Mouse (Mus musculus) hindbrain, embryonic 11.5 days (tissue): ENCODE measurements around the gene Synj1. TPM values are rescaled to one million over a fixed set of nuclear protein-coding genes. Genes with fewer than 3 reads are reported as not detected.

Experiments
- ATAC-seq: fragments of 200-750 bp; cut with Nextera tagmentation; 2 replicates; pipeline ENCODE4 v1.8.0; 2017; ENCODE audit warnings: mild to moderate bottlenecking, moderate TSS enrichment, moderate library complexity; ENCODE audit not compliant: low FRiP score
- DNase-seq: peaks from one replicate; pipeline ENCODE4 v3.0.0-alpha.2; 2015; ENCODE audit warnings: low spot score
- H3K27ac ChIP-seq: fragments of 300-500 bp; sonication (generic); 2 replicates; pipeline ENCODE4 v1.5.1; 2014; ENCODE audit warnings: mild to moderate bottlenecking, low read depth, low read length
- H3K27me3 ChIP-seq: fragments of 300-500 bp; sonication (generic); 2 replicates; pipeline ENCODE4 v1.6.1; 2014; ENCODE audit warnings: mild to moderate bottlenecking, low read length, moderate library complexity, mixed read lengths; ENCODE audit not compliant: control insufficient read depth, insufficient read depth
- H3K36me3 ChIP-seq: fragments of 300-500 bp; sonication (generic); 2 replicates; pipeline ENCODE4 v1.6.1; 2014; ENCODE audit warnings: mild to moderate bottlenecking, low read length, moderate library complexity, mixed read lengths; ENCODE audit not compliant: control insufficient read depth, insufficient read depth
- H3K4me1 ChIP-seq: fragments of 300-500 bp; sonication (generic); replicated peaks from 2 replicates; pipeline ENCODE4 v1.6.1; 2014; ENCODE audit warnings: low read length, mixed read lengths; ENCODE audit not compliant: control insufficient read depth, insufficient read depth
- H3K4me2 ChIP-seq: fragments of 300-500 bp; sonication (generic); replicated peaks from 2 replicates; pipeline ENCODE4 v1.6.1; 2014; ENCODE audit warnings: mild to moderate bottlenecking, low read depth, low read length
- H3K4me3 ChIP-seq: fragments of 300-500 bp; sonication (generic); 2 replicates; pipeline ENCODE4 v1.5.1; 2014; ENCODE audit warnings: low read depth, low read length
- H3K9ac ChIP-seq: fragments of 300-500 bp; sonication (generic); 2 replicates; pipeline ENCODE4 v1.6.1; 2014; ENCODE audit warnings: low read depth, low read length
- H3K9me3 ChIP-seq: fragments of 300-500 bp; sonication (generic); 2 replicates; pipeline ENCODE4 v1.6.1; 2016; ENCODE audit warnings: low read length; ENCODE audit not compliant: control insufficient read depth
- WGBS: fragments of 180-500 bp; shearing (Covaris S2); extraction: QIAGEN DNeasy Blood & Tissue Kit; methylation state at CpG from one replicate; pipeline ENCODE4 v1.1.7; 2014; 5-methylcytosine and 5-hydroxymethylcytosine counted together
- polyA plus RNA-seq: library from polyadenylated mRNA; unstranded; fragments of >200 nt; fragmentation: Nextera tagmentation; extraction: Ambion mirVana; gene quantifications from 2 replicates; pipeline ENCODE4 v1.2.1, GENCODE M21; 2014

The Synj1 gene
- 25.3 and 30.5 TPM in 2 replicates for polyA plus RNA-seq

GRCm38 (mm10) chr16:91011021-91011683 lies at the start of gene Synj1:
TSS of gene Synj1 (minus strand) at chr16:91011308.
- Histone ChIP-seq H3K27ac (peak within 1 kb of the TSS; percentile 86), H3K4me3 (peak within 1 kb of the TSS; percentile 91), H3K27me3 (no peaks in the 10 kb centered on the region), H3K36me3 (0 out of 2 replicates have a peak, but pooled peaks cover 7% of the 10 kb centered on the region), H3K4me1 (no peaks in the 10 kb centered on the region), H3K9me3 (no peaks in the 10 kb centered on the region), H3K9ac (peak within 1 kb of the TSS; percentile 81), H3K4me2 (peak within 1 kb of the TSS; percentile 69)
- DNase-seq (peak; percentile 93), ATAC-seq (peak; percentile 95)
- WGBS, result under 1% methylated on average over 52 of the region's 66 CpGs

DNA sequence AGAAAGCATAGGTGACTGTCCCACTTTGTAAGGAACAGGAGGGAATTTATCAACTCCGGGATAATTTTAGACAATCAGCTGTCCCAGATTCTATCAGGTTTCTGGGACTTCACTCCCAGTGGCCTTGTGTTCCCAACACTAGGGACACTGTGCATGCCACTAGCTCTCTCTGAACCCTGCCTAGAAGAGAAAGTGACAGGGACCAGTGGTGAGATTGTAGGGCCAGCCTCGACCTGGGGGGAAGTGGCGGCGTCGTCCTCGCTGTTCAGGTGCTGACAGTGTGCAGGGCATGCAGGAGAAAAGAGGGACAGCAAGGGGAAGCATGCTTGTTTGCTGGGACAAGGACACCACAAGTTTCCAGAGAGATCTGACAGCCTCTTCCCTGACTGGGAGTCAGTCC lies 46.6 kb upstream of the Synj1 start:
- Histone ChIP-seq H3K4me3 (no peak overlapping the region), H3K9me3 (no peaks in the 10 kb centered on the region), H3K4me2 (no peak overlapping the region), H3K36me3 (no peaks in the 10 kb centered on the region), H3K9ac (no peak overlapping the region), H3K27ac (no peak overlapping the region), H3K27me3 (no peaks in the 10 kb centered on the region), H3K4me1 (no peaks in the 10 kb centered on the region)
- ATAC-seq (no peak), DNase-seq (no peak)
- WGBS, result 79% methylated on average over 6 of the region's 6 CpGs

DNA sequence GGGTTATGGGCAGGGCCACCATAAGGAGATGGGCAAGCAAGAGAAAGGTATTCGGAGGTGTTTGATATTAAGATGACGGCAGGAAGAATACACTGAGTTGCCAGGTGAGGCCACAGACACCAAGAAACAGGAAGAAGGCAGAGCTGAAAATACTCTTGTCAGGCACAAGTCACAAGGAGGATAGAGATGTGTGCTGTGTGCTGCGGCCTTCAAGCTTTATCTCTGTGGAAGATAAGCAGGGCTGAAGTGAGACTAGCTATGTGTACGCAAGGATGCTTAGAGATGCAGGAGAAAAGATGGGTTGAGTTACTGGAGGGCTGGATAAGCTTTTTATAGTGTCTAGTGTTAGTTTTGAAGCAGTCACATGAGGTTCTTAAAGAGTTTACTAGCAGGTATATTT lies 46.2 kb upstream of the Synj1 start:
- no peak overlapping the region for H3K4me2 ChIP-seq
- H3K4me1 ChIP-seq, result no peaks in the 10 kb centered on the region
- no peak overlapping the region for H3K9ac ChIP-seq
- H3K4me3 ChIP-seq, result no peak overlapping the region
- no peak for ATAC-seq
- no peak for DNase-seq
- no peaks in the 10 kb centered on the region for H3K27me3 ChIP-seq
- no peaks in the 10 kb centered on the region for H3K9me3 ChIP-seq
- H3K27ac ChIP-seq, result no peak overlapping the region
- no peaks in the 10 kb centered on the region for H3K36me3 ChIP-seq
- WGBS, result 92% methylated on average over 4 of the region's 4 CpGs

DNA sequence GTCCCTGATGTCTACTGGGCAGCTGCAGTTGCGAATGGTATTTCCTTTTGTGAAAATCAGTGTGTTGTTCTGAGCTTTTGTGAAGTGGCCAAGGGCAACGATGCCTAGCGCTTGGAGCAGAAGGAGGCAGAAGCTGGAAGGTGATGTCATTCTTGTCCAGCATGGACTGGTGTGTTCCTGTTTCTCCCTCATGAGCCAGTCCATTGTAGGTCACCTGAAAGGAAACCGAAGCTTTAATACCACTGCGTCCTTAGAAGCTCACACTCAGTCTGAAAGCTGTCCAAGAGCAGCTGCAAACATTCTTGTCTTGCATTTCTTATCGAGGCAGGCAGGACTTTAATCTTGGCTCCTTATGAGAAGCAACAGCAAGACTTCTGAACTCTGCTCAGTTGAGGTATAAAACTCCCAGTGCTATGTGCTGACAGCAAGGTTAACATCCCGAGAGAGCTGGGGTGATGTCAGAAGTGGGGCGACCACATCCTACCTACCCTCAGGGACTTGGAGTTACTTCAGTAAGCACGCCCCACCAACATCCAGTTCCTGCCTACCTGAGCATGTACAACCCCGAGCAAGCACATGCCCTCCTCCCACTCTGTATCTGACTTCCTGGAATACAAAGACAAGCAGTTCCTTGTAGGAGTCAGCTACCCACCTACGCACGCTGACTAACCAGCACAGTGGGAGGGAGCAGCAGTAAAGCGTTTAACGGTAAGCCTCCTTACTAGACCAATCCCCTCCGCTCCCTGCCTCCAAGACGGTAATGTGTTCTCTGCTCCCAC lies 45.1 kb upstream of the Synj1 start:
- H3K4me3 ChIP-seq, result no peak overlapping the region
- DNase-seq, result no peak
- H3K4me1 ChIP-seq, result no peaks in the 10 kb centered on the region
- no peaks in the 10 kb centered on the region for H3K9me3 ChIP-seq
- H3K27me3 ChIP-seq, result no peaks in the 10 kb centered on the region
- H3K36me3 ChIP-seq, result no peaks in the 10 kb centered on the region
- H3K9ac ChIP-seq, result no peak overlapping the region
- WGBS, result 69% methylated on average over 16 of the region's 16 CpGs
- no peak overlapping the region for H3K27ac ChIP-seq
- no peak overlapping the region for H3K4me2 ChIP-seq
- no peak for ATAC-seq

GRCm38 (mm10) chr16:91055150-91055549 lies 44.0 kb upstream of the Synj1 start:
- Histone ChIP-seq H3K27me3 (no peaks in the 10 kb centered on the region), H3K9me3 (no peaks in the 10 kb centered on the region), H3K4me3 (no peak overlapping the region), H3K9ac (no peak overlapping the region), H3K36me3 (no peaks in the 10 kb centered on the region), H3K27ac (no peak overlapping the region), H3K4me1 (no peaks in the 10 kb centered on the region), H3K4me2 (no peak overlapping the region)
- ATAC-seq (no peak), DNase-seq (no peak)
- 87% methylated on average over 5 of the region's 5 CpGs for WGBS

DNA sequence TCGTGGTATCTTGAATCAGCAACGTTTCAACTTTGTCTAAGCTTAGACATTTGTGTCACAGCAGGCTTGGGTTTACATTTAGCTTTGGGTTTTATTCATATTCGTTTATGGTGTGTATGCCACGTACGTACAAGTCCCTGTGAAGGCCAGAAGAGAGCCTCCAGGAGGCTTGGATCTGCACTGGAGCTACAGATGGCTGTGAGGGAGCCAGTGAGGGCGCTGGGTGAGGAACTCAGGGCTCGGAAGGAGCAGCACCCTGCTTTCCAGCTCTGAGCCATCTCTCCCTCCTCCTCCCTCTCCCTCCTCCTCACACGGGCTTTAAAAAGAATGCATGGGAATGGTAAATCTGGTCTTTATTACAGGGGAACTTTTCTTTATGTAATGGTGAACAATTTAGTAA lies 42.5 kb upstream of the Synj1 start:
- no peak for DNase-seq
- Histone ChIP-seq H3K4me1 (no peaks in the 10 kb centered on the region), H3K27ac (no peak overlapping the region), H3K9ac (no peak overlapping the region), H3K36me3 (no peaks in the 10 kb centered on the region), H3K9me3 (no peaks in the 10 kb centered on the region), H3K27me3 (no peaks in the 10 kb centered on the region), H3K4me3 (no peak overlapping the region), H3K4me2 (no peak overlapping the region)
- ATAC-seq, result no peak
- 63% methylated on average over 8 of the region's 8 CpGs for WGBS

- ATAC-seq, result no peak
- Histone ChIP-seq H3K9ac (no peak overlapping the region), H3K9me3 (no peaks in the 10 kb centered on the region), H3K4me1 (no peaks in the 10 kb centered on the region), H3K27me3 (no peaks in the 10 kb centered on the region), H3K4me3 (no peak overlapping the region), H3K36me3 (no peaks in the 10 kb centered on the region), H3K4me2 (no peak overlapping the region), H3K27ac (no peak overlapping the region)
- peak; percentile 64 for DNase-seq
- 57% methylated on average over 8 of the region's 8 CpGs for WGBS
Observed at GRCm38 (mm10) chr16:91045511-91045910, 34.4 kb upstream of the Synj1 start.

- peak; percentile 100 for DNase-seq
- ATAC-seq, result peak; percentile 97
- H3K4me3 ChIP-seq, result peak within 1 kb of the TSS; percentile 72
- 2% methylated on average over 70 of the region's 70 CpGs for WGBS
- H3K9ac ChIP-seq, result peak within 1 kb of the TSS; percentile 91
- H3K9me3 ChIP-seq, result no peaks in the 10 kb centered on the region
- H3K27ac ChIP-seq, result peak within 1 kb of the TSS; percentile 92
- no peaks in the 10 kb centered on the region for H3K36me3 ChIP-seq
- peak within 1 kb of the TSS; percentile 68 for H3K4me2 ChIP-seq
- H3K27me3 ChIP-seq, result no peaks in the 10 kb centered on the region
- H3K4me1 ChIP-seq, result no peaks in the 10 kb centered on the region
Observed at GRCm38 (mm10) chr16:91044270-91045182, 33.4 kb upstream of the Synj1 start, which contains the start of gene Paxbp1. TSS of gene Paxbp1 (minus strand) at chr16:91044543.
